Mouse (Mus musculus) urinary bladder, adult 18-20 months (tissue): Measurements from ENCODE around the gene Lexm.

Experiments
- DNase-seq, 2 experiments: peaks; one replicate each; pipeline ENCODE4 v3.0.0; 2022; ENCODE audit warnings: low spot score in 2 of 2, mixed read lengths in 2 of 2

Gene Lexm

DNA sequence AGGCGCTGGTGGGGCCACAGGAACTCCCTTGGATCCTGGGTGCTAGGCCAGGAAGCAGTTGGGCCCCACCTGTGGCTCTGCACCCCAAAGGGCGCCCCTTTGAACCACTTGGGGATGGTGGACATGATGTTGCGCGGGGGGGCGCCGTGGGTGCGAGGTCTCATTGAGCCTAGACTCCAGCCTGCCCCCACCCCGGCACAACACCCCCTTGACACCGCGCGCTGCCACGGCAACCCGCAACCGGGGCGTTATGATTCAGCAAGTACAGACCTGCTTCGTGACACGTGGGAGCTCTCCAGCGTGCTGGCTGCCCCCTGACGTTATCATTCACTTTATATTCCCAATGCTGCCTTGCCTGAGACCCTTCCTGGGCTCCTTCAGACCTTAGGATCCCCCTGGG lies at the start of gene Lexm:
Gene Lexm, minus strand, starts transcription at position 186 of the 400 bp plus-strand sequence.
- DNase-seq, result no peak

DNA sequence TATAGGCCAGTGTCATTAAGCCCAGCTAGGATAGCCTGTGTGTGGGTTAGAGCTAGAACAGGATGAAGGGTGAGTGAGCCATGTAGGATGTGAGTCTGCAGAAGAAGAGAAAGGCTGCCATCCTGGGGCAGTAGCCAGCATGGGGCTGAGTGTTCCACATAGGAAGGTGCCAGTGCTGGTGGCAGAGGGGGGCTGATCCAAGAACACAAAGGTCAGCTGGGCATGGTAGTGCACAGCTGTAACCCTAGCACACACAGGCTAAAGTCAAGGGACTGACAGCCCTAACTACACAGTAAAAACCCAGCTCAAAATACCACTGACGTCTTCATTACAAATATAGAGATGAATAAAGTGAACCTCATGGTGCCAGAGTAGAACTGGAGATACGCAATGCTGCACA lies 49.5 kb upstream of the Lexm start:
- DNase-seq, result no peak

DNA sequence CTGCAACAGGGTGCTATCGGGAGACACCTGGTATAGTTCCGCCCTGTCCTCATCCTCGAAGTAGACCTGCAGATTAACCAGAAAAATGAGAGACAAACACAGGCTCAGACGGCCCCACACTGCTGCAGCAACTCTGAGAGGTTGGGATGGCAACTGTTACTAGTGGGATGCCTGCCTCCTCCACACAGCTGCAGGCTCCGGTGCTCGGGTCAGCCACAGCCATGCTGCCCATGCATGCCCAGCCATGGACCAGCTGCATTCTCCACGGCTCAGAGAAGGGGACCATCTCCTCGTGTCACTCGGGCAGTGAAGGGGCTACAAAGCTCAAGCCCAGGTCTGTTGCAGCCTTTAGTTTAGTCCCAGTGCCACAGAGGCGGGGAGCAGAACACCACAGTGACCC lies 48.6 kb upstream of the Lexm start:
- no peak for DNase-seq

DNA sequence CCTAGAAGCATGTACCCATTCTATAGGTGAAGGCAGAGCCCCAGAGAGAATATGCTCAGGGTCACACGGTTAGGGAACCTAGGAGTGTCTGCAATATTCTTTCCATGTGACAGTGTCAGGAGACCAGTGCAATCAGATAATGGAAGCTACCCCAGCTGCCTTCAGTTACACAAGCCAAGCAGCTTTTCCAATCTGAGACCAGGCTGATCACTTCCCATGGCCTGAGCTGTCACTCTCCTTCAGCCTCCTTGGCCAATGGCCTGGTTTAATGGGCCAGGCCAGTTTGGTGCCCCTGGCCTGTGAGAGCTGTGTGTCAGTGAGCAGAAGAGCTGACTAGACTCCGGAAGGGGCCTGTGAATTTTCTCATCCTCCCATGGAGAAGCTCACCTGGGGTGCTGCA lies 48.2 kb upstream of the Lexm start:
- no peak for DNase-seq

GRCm38 (mm10) chr4:106664697-106665096 lies 47.7 kb upstream of the Lexm start:
- DNase-seq, result no peak

DNA sequence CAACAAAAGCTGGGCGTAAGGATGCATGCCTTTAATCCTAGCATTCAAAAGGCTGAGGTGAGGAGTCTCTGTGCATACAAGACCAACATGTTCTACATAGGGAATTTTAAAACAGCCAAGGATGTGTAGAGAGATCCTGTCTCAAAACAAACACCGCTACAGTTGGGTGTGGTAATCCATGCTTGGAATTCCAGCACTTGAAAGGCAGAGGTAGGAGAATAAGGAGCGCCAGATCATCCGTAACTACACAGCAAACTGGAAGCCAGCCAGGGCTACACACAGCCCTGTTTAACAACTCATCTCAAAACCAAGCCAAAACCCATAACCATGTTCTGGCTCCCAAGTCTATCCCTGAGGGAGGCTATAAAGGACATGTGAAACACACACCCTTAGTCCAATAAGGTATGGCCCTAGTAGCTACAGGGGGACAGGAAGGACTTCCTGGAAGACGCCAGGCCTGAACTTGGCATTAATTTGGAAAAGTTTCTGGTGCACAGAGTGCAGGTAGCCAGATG lies 47.0 kb upstream of the Lexm start:
- no peak for DNase-seq

DNA sequence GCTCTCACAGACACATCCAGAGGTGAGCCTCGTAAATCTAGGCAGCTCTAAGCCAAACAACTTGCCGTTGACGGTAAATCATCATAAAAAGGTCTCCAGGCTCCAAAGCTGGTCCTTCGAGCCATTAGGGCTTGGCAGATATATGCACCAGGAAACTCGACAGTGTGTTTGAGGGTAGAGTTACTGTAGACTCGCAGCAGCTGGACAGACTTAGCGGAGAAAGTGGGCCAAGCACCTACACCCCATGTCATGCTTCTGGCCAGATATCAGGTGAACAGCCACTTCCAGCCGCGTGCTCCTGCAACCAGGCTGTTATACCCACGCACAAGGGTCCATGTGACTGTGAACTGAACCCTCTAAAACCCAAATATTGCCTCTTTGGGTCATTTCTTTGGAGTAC lies 38.6 kb upstream of the Lexm start:
- DNase-seq, result no peak

- no peak for DNase-seq
Measured at GRCm38 (mm10) chr4:106653051-106653450, 36.0 kb upstream of the Lexm start.

GRCm38 (mm10) chr4:106652546-106652945 lies 35.5 kb upstream of the Lexm start:
- DNase-seq, result no peak

DNA sequence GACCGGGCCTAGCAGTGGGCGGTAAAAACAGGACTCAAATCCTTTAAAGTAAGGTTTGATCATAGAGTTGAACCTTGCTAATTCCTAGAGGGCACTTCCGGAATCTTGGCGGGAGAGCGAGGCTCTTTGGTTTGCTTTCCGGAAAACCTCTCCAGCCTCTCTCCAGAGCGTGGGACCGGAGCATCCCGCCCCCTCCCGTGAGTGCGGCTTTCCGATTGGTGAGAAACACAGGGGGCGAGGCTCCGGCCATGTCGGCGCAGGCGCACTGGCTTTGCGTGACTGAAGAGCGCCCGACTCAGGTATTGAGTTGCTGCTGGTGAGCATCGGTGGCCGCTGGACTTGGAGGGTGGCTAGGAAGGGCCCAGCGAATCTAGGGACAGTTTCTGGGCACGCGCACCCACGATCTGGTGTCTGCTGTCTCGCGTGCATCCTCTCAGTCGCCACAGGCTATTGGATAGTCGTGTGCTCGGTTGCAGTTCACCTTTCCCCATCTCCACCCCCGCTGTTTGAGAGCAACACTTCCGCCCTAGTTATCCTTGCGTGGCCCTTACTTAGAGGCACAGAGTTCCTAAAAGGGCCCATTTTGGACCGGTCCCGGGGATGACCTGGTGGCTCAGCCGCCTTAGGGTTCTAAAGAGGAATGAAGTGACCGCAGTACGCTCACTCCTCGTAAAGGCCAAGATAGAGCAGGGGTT lies 33.9 kb upstream of the Lexm start, which contains the start of gene Pars2:
Gene Pars2, plus strand, starts transcription at position 237 of the 695 bp plus-strand sequence.
- peak; percentile 89 to 95 for DNase-seq

- DNase-seq, result no peak
Measured at GRCm38 (mm10) chr4:106647137-106647536, 30.1 kb upstream of the Lexm start.

DNA sequence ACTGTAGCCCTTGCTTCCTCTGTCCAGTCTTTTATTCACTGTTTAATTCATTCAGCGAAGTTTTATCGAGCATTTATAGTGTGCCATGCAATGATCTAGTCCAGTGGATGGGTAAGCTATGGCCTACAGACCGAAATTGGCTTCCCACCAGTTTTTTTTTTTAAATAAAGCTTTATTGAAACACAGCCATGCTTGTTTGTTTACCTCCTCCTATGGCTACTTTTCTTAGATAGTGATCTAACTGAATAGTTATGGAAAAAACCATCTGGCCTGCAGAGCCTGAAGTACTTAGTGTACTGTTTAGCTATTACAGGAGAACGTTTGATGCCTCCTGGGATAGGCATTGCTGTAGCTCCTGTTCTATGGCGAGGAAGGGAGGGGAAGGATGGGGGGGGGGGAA lies 28.8 kb upstream of the Lexm start:
- no peak for DNase-seq

- DNase-seq, result no peak
Measured at GRCm38 (mm10) chr4:106644218-106644610, 27.2 kb upstream of the Lexm start.

- no peak for DNase-seq
Measured at GRCm38 (mm10) chr4:106643483-106644217, 26.6 kb upstream of the Lexm start.

GRCm38 (mm10) chr4:106634086-106634479 lies 17.0 kb upstream of the Lexm start:
- DNase-seq, result no peak

DNA sequence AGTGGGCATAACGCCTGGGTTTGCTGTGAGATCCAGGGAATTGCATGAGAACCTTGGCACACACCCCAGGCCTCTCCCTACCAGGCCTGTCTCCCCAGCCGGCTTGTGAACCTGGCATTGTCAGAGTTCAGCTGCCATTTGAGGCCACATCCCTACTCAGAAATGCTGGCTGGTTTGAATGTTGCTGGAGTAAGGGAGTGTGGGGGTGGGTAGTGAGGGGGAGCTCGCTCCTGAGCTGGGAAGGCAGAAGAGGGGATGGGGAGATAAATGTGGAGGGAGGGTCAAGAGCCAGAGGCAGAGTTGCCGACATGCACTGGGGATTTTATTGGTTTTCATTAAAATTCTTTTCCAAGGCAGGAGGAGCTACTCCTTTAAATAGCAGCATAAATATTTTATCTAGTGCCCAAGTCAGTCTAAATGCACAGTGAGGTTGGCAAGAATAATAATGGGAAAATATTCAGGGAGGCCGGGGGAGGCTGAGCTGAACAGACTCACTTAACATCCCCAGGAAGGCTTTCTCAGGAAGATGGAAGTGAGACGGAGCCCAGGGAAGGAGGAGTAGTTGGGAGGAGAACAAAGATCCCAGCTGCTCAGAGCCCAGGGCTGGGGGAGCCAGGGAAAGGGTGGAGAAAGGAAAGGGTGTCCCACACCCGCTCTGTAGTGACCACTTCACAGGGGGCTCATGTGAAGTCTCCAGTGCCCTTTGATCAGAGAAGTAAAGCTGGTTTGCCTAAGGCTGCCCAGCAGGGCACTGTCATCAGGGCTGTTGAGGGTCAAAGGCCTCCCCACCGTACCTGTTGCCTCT lies 16.4 kb upstream of the Lexm start:
- no peak for DNase-seq

DNA sequence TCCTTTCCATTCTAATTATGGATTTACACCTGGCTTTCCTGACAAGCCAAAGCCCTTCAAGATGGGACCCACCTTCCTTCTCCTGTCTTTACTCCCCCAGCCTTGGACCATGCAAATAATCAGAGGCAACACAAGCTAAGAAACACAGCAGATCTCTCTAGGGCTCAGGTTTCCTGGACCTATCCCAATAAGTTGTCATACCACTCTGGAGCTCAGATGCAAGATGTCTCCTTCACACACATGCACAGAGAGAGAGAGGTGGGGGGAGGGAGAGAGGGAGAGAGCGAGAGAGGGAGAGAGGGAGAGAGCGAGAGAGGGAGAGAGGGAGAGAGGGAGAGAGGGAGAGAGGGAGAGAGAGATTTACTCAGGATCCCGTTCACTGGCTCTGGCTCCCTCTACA lies 15.3 kb upstream of the Lexm start:
- DNase-seq, result no peak

- DNase-seq, result peak in 1 of 2 experiments; percentile 49
Measured at GRCm38 (mm10) chr4:106630333-106631220, 13.5 kb upstream of the Lexm start.

DNA sequence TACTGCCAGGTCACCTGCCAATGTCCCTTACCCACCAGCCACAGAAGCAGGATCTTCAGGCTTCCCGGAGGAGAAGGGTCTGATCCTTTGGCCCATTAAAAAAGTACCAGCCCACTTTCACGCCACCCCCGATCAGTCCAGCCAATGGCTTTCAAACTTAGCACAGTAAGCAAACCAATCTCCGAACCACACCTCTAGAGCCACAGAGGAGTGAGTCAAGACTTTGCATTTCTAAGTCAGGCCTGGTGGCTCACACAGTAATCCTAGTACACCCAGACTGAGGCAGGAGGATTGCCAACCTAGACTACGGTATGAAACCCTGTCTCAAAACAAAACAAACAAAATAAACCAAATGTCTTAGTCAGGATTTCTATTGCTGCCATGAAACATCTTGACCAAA lies 12.3 kb upstream of the Lexm start:
- no peak for DNase-seq

DNA sequence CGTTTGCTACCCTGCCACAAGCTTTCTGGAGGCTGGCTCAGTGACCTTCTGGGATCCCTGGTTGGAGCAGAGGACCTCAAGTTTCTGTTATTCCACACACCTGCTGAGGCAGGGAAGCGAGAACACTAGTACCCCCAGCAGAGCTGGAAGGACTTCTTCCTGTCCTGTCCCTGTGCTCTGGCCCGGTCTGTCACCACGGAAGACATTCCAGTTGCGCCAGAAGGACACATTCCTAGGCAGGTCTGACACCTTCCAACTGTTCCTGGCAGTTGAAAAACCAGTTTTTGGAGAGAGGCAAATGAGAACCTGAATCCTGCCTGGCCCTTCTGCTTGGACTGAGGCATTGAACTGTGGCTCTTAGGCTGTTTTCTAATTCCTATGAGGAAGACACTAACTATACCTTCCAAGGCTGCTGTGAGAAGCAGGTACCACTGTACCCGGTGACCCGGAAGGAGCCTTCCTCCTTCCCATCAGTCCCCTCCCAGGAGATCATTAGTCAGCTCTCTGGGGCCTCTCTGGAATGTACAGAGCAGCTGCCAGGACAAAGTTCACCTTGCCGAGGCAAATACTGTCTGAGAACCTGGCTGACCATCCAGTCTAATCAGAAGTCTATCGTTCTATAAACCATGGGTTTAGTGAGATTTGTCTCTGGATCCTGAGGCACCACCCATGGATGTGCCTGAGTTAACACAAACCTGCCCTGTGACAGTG lies 11.8 kb upstream of the Lexm start:
- no peak for DNase-seq

- no peak for DNase-seq
Measured at GRCm38 (mm10) chr4:106627809-106628208, 10.8 kb upstream of the Lexm start.
